Mouse (Mus musculus) lung, adult 2 months (tissue): Measurements from ENCODE around the gene Wfdc16. TPM values are rescaled to one million over a fixed set of nuclear protein-coding genes. Genes with fewer than 3 reads are reported as not detected.
"Not testable (repeated sequence)": the region's sequence is repeated elsewhere in the genome, so short reads cannot be mapped to it uniquely, and the experiment has no call there.

Experiments used
- DNase-seq: peaks from one replicate; pipeline ENCODE4 v3.0.0; 2022
- H3K4me1 ChIP-seq: fragments of 200-500 bp; 2 replicates; pipeline ENCODE4 v1.6.1; 2011; ENCODE audit warnings: low read length; ENCODE audit not compliant: control insufficient read depth, insufficient read depth
- H3K4me3 ChIP-seq: fragments of 200-500 bp; replicated peaks from 2 replicates; pipeline ENCODE3; 2011; ENCODE audit warnings: low read depth, mild to moderate bottlenecking, control low read depth, low read length; ENCODE audit errors: extremely low read depth
- CTCF ChIP-seq: fragments of 200-500 bp; IDR thresholded peaks from 2 replicates; pipeline ENCODE4 v1.5.1; 2011; ENCODE audit warnings: mild to moderate bottlenecking, low read length, control low read depth; ENCODE audit not compliant: insufficient read depth
- POLR2A ChIP-seq: fragments of 200-500 bp; IDR thresholded peaks from 2 replicates; pipeline ENCODE4 v1.6.1; 2011; ENCODE audit warnings: low read depth, mild to moderate bottlenecking, control low read depth, low read length, borderline replicate concordance; ENCODE audit errors: extremely low read depth
- WGBS: fragments of 180-500 bp; shearing (Covaris S2); methylation state at CpG from one replicate; pipeline ENCODE4 v1.1.7; 2018; 5-methylcytosine and 5-hydroxymethylcytosine counted together
- polyA plus RNA-seq: library from polyadenylated mRNA; depleted of rRNA; stranded (reverse); fragments of >200 nt; gene quantifications from 2 replicates; pipeline ENCODE4 v1.2.3, GENCODE M21; 2012; rRNA removed

The Wfdc16 gene
- polyA plus RNA-seq, 1 experiment: 1.9 TPM

GRCm38 (mm10) chr2:164604411-164604810 lies 34.2 kb downstream of the Wfdc16 start:
- TF ChIP-seq POLR2A (no peak), CTCF (no peak)
- no peak for DNase-seq
- 90% methylated on average over 8 of the region's 8 CpGs for WGBS
- Histone ChIP-seq H3K4me3 (no peak overlapping the region), H3K4me1 (no peaks in the 10 kb centered on the region)

- Histone ChIP-seq H3K4me1 (no peaks in the 10 kb centered on the region), H3K4me3 (no peak overlapping the region)
- 88% methylated on average over 3 of the region's 3 CpGs for WGBS
- TF ChIP-seq CTCF: no peak
- TF ChIP-seq POLR2A: no peak
- DNase-seq: no peak
Measured at GRCm38 (mm10) chr2:164603482-164603881, 35.1 kb downstream of the Wfdc16 start.

GRCm38 (mm10) chr2:164600179-164600578 lies 38.4 kb downstream of the Wfdc16 start:
- TF ChIP-seq POLR2A (no peak), CTCF (0 out of 2 replicates have a peak, but pooled peaks have one; percentile 8)
- 72% methylated on average over 3 of the region's 3 CpGs for WGBS
- DNase-seq: no peak
- H3K4me3 ChIP-seq: no peak overlapping the region
- H3K4me1 ChIP-seq: no peaks in the 10 kb centered on the region

GRCm38 (mm10) chr2:164593494-164593893 lies 45.1 kb downstream of the Wfdc16 start, which contains the start of gene Eppin:
Gene Eppin, minus strand, starts transcription at chr2:164593594.
- WGBS: 70% methylated on average over 4 of the region's 4 CpGs
- no peak for DNase-seq
- TF ChIP-seq CTCF (no peak), POLR2A (no peak)
- no peaks in the 10 kb centered on the region for H3K4me1 ChIP-seq
- no peak within 1 kb of the TSS for H3K4me3 ChIP-seq

GRCm38 (mm10) chr2:164592014-164592413 lies 46.6 kb downstream of the Wfdc16 start:
- DNase-seq: no peak
- Histone ChIP-seq H3K4me3 (no peak overlapping the region), H3K4me1 (no peaks in the 10 kb centered on the region)
- 6% methylated on average over 4 of the region's 4 CpGs for WGBS
- TF ChIP-seq POLR2A: no peak
- peak; percentile 58 for TF ChIP-seq CTCF

- 45% methylated on average over 13 of the region's 13 CpGs for WGBS
Measured at GRCm38 (mm10) chr2:164585025-164585725, 53.4 kb downstream of the Wfdc16 start, which contains the start of gene Wfdc6a. Gene Wfdc6a, minus strand, starts transcription at chr2:164585447.

More at GRCm38 (mm10) chr2:164585025-164585725, 53.4 kb downstream of the Wfdc16 start, which contains the start of gene Wfdc6a:
- H3K4me3 ChIP-seq, DNase-seq, H3K4me1 ChIP-seq: not testable (repeated sequence)

Other genes starting within 250 kb of the Wfdc16 start
- gene Slpi, start 249.7 kb downstream of the Wfdc16 start, polyA plus RNA-seq: 64.8 and 662 TPM in 2 replicates
- gene Rbpjl, start 235.7 kb downstream of the Wfdc16 start, polyA plus RNA-seq: 86.8 and 101 TPM in 2 replicates
- 78.0 and 80.1 TPM in 2 replicates for gene Matn4, start 233.6 kb downstream of the Wfdc16 start, polyA plus RNA-seq
- 75.1 and 91.1 TPM in 2 replicates for gene Sdc4, start 194.9 kb downstream of the Wfdc16 start, polyA plus RNA-seq
- 89.8 and 133 TPM in 2 replicates for gene Sys1, start 181.8 kb downstream of the Wfdc16 start, polyA plus RNA-seq
- gene Gm20458, start 177.8 kb downstream of the Wfdc16 start, polyA plus RNA-seq: 47.7 and 52.2 TPM in 2 replicates
- gene Trp53tg5, start 165.1 kb downstream of the Wfdc16 start, polyA plus RNA-seq: not detected in 2 replicates
- 52.6 and 72.9 TPM in 2 replicates for gene Dbndd2, start 152.7 kb downstream of the Wfdc16 start, polyA plus RNA-seq
- gene Pigt, start 141.3 kb downstream of the Wfdc16 start, polyA plus RNA-seq: 93.8 and 104 TPM in 2 replicates
- gene Wfdc2, start 76.4 kb downstream of the Wfdc16 start, polyA plus RNA-seq: 1,286 and 1,630 TPM in 2 replicates
- gene Spint3, start 65.3 kb downstream of the Wfdc16 start, polyA plus RNA-seq: not detected in 2 replicates
- 2.3 and 2.4 TPM in 2 replicates for gene Wfdc6a, start 53.3 kb downstream of the Wfdc16 start, polyA plus RNA-seq
- 0.27 and 0.65 TPM in 2 replicates for gene Eppin, start 45.2 kb downstream of the Wfdc16 start, polyA plus RNA-seq
- 1.3 and 1.9 TPM in 2 replicates for gene Wfdc6b, start 25.3 kb downstream of the Wfdc16 start, polyA plus RNA-seq
- gene Wfdc8, start 25.2 kb downstream of the Wfdc16 start, polyA plus RNA-seq: 5.3 and 8.5 TPM in 2 replicates
- 7.9 and 10.9 TPM in 2 replicates for gene Wfdc10, start 17.2 kb upstream of the Wfdc16 start, polyA plus RNA-seq
- not detected in 2 replicates for gene Wfdc9, start 17.8 kb upstream of the Wfdc16 start, polyA plus RNA-seq
- gene Wfdc11, start 35.3 kb upstream of the Wfdc16 start, polyA plus RNA-seq: not detected in 2 replicates
- gene Wfdc13, start 46.3 kb upstream of the Wfdc16 start, polyA plus RNA-seq: 0.98 and 1.3 TPM in 2 replicates
- not detected in 2 replicates for gene Spint4, start 59.7 kb upstream of the Wfdc16 start, polyA plus RNA-seq
- gene Spint5, start 76.5 kb upstream of the Wfdc16 start, polyA plus RNA-seq: not detected in 2 replicates
- gene Wfdc3, start 107.1 kb upstream of the Wfdc16 start, polyA plus RNA-seq: 1.3 and 2.3 TPM in 2 replicates
- gene Dnttip1, start 107.2 kb upstream of the Wfdc16 start, polyA plus RNA-seq: 25.5 and 63.1 TPM in 2 replicates
- 6.2 and 9.7 TPM in 2 replicates for gene Ube2c, start 131.1 kb upstream of the Wfdc16 start, polyA plus RNA-seq
- 237 TPM in 1 of 2 replicates, not detected in the other for gene Tnnc2, start 141.2 kb upstream of the Wfdc16 start, polyA plus RNA-seq
- 52.0 and 61.8 TPM in 2 replicates for gene Snx21, start 147.0 kb upstream of the Wfdc16 start, polyA plus RNA-seq
- gene Acot8, start 166.1 kb upstream of the Wfdc16 start, polyA plus RNA-seq: 35.7 and 38.6 TPM in 2 replicates
- gene Zswim3, start 166.3 kb upstream of the Wfdc16 start, polyA plus RNA-seq: 3.1 and 3.8 TPM in 2 replicates
- 9.8 and 10.3 TPM in 2 replicates for gene Zswim1, start 183.9 kb upstream of the Wfdc16 start, polyA plus RNA-seq
- gene Spata25, start 189.7 kb upstream of the Wfdc16 start, polyA plus RNA-seq: 0.54 and 1.1 TPM in 2 replicates
- 289 and 294 TPM in 2 replicates for gene Ctsa, start 194.1 kb upstream of the Wfdc16 start, polyA plus RNA-seq
- gene Neurl2, start 194.7 kb upstream of the Wfdc16 start, polyA plus RNA-seq: 14.8 and 17.9 TPM in 2 replicates
- gene Pltp, start 218.9 kb upstream of the Wfdc16 start, polyA plus RNA-seq: 873 and 1,096 TPM in 2 replicates
- 42.9 and 44.3 TPM in 2 replicates for gene Pcif1, start 240.5 kb upstream of the Wfdc16 start, polyA plus RNA-seq